Mouse (Mus musculus) right cerebral cortex, postnatal 25 days (tissue): ENCODE data around the gene St5.

Experiments used
- DNase-seq: peaks from one replicate; pipeline ENCODE4 v3.0.0; 2022

St5 gene

DNA sequence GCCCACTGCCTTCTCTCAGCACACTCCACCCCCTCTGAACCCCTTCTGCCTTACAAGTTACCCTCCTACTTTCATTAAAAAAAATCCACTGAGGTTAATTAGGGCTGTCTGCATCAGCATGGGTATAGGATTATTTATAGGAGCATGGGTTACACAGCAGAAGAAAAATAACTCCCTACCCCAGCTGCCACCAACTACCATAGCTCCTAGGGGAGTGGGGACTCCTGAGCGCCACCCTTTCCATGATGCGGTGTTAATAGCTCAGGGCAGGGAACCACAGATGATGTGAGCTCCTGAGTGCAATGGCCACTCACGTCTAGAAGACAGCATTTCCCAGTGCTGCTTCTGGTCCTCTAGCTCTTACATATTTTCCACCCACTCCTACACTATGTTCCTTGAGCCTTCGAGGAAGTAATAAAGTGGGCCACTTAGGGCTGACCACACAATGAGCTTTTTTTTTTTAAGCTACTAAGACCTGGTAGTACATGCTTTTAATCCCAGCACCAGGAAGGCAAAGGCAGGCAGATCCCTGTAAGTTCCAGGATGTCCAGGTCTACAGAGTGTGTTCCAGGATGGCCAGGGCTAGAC lies 139.5 kb downstream of the St5 start:
- DNase-seq: no peak

DNA sequence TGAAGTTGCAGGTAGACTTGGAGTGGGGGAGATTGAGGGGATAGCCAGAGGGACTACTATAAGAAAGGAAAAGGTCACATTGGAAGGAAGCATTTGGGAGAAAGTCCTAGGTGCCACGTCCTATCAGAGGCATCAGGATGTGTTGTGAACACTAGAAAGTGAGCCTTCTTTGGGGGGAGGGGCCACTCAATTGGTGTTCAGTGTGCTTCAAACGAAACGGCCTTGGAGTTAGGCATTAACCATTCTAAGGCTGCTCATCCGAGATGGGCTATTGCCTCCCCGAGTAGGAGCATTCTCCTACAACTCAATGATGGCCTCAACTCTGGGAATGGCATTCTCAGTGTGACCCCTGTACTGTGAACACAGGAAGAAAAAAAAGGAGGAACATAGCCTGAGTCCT lies 140.7 kb downstream of the St5 start:
- DNase-seq: no peak

- DNase-seq: no peak
Measured at GRCm38 (mm10) chr7:109562154-109562599, 141.2 kb downstream of the St5 start.

DNA sequence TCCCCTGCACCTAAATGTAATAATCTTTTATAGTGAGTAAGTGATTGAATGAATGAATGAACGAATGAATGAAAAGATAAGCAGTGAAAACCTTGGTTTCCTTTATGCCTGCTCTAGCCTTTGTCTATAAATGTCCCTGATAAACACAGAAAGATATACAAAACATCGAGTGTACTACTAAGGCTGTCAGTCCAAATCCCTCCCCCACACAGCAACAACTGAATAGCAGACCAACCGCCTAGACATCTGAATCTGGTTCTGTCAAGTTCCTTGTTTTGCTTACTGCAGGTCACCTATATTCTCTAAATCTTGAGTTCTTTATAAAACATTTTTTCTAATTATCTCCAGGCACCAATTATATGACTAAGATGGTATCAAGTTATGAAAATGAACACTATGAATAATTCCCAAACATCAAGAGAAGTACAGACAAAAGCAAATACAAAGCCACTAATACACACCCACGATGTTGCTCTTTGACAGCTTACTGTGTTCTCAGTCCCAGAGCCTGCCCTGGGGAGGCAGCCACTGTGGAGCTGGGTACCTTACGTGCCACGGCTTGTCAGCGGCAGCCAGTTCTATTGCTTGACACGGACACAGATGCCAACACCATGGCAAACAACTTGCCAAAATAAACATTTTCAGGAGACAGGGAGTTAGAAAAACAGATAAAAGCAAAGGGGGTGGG lies 141.8 kb downstream of the St5 start:
- DNase-seq: no peak

DNA sequence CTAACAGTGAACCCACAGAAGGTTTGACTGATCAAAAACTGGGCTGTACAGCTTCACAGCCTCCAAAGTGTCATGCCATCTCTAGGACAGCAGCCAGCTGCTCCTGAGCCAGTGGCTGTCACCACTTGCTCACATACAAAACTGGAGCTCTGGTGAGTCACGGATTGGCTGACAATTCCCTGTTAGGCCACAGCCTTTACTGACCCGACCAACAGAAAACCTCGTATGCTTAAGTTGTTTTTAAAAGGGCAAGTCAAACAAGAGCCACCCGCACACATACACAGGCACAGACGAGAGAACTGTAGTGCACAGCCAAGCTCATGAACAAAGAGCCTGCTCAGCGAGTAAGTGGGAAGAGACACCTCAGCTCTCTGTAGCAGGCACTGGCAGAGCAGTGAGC lies 143.9 kb downstream of the St5 start:
- peak; percentile 8 for DNase-seq

- no peak for DNase-seq
Measured at GRCm38 (mm10) chr7:109546726-109547125, 156.7 kb downstream of the St5 start.

DNA sequence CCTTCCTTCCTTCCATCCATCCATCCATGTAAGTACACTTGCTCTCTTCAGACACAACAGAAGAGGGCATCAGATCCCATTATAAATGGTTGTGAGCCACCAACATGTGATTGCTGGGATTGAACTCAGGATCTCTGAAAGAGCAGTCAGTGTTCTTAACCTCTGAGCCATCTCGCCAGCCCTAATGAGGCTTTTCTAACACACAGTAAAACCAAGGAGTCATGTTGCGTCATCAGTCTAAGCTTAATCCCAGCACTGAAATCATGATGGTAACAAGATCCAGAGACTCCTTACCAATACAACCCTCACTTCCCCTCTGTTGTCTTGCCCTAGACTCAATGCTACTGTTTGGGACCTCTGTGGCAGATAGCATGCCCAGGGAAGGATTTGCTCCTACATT lies 157.2 kb downstream of the St5 start:
- DNase-seq: no peak

- DNase-seq: no peak
Measured at GRCm38 (mm10) chr7:109545255-109545993, 158.0 kb downstream of the St5 start.

- no peak for DNase-seq
Measured at GRCm38 (mm10) chr7:109544792-109545191, 158.6 kb downstream of the St5 start.

- no peak for DNase-seq
Measured at GRCm38 (mm10) chr7:109542364-109542628, 161.1 kb downstream of the St5 start.

DNA sequence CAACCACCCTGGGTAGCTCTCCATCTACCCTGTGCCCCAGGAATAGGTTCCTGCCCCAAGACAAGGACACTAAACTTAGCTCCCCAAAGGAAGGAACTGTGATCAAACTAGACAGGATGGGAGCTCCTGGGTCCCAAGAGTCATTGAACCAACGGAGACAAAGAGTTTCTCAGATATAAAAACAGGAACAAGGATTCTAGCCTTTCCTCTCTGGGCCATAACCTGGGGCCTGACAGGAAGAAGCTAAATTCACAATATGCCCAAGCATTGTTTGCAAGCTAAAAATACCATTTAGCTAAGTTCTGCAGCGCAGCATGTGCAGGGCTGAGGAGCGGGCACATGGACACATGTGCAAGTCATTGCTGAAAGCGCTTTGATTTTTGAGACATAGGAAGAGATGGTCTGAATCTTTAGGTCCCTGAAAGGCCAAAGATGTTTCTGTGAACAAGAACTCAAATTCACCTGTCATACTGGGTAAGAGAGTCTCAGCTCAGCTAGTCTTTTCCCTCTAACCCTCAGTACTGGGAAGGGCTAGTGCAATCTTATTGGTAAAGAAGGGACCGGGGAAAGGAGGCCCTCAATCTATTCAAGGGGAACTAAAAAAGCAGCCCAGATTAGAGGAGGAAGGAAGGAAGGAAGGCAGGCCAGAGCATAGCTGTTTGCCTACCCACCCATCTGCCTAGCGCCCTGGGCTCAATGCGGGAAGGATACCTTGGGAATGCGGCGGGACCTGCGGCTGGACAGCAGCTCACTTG lies 161.6 kb downstream of the St5 start:
- no peak for DNase-seq

DNA sequence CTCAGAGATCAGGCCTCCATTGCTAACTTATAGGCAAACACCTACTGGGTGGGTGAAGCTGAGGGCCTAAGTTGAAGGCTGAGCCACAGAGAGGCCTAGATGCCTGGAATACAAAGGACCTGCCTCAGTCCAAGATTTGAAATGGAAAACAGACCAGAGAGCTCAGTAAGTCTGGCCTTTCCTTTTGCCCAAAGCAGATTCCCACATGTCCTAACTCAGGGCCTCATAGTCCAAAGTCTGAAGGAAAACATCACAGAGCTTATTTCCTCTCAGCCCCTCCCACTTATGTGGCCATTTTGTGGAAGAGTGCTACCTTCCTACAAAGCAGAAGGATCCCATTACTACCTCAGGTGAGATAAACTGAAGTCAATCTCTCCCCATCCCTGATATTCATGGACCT lies 162.5 kb downstream of the St5 start:
- DNase-seq: no peak

DNA sequence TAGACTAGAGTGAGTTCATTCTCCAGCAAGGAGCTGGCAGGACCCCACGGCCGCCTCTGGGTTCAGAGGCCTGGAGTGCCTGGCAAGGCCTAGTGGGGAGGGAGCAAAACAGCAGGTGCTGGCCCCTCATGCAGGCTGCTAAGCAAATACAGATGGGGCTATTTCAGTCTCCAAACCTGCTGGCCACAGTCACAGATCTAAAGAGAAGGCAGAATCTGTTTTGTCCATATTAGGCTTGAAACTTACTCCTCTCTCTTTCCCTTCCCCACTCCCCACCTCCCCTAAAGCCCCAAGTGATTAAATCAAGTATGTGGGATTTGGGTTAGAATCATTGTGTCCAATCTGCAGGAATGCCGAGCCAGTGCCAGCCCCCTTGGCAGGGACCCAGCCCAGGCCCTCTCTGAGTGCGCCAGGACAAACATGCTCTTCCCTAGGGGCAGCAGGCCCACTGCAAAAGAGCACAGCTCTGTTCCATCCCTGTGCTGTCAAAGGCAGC lies 166.9 kb downstream of the St5 start:
- no peak for DNase-seq

DNA sequence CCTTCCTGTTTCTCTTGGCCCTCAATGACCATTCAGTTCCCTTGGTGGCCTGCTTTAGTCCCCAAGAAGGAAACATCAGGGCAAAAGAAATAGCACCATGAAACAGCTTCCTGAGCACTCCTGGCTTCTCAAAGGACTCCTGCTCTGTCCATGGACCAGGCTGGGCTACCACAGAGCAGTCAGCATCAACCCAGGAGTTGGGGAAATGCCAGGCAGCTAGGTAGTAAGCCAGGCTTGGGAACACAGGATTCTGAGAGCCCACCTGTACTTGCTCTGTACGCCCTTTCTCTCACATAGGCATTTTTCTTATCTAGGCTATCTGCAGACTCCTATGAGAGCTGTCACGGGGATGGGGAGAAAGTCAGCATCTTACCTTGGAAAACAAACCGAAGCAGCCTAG lies 168.5 kb downstream of the St5 start:
- no peak for DNase-seq

DNA sequence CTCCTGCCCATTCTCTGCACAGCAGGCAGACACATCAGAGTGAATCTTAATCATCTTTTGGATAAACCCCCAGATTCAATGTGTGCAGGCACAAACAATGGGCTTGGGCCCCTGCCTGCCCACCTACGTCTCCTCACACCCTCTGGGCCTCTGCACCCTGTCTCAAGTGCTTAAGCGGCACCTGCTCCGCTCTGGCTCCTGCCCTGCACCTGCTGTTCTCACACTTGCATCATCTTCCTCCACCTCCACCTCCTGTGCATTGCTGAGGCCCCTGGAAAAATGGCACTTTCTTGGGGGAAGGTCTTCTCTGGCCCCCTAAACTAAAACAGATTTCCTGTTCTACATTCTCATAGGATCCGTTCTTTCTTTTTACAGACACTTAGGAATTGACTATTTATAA lies 169.5 kb downstream of the St5 start:
- no peak for DNase-seq

DNA sequence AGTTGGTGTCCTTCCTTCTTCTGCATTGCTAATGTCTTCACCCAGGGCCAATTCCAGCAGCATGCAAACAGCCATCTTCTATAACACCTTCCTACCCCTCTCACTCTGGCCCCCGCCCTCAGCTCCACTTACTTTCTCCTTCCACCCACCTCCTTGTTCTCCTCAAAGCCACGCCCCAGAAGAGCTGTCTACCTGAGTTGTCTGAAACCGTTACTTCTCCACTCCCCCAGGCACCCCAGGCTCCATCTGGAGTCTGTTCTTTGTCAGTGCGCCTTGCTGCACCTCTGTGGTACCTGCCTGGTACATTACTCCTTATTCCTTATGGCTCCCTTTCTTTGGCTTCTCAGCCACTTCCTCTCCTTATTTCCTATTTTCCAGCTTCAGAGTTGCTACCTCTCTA lies 170.3 kb downstream of the St5 start:
- no peak for DNase-seq

- no peak for DNase-seq
Measured at GRCm38 (mm10) chr7:109532691-109533090, 170.7 kb downstream of the St5 start.

DNA sequence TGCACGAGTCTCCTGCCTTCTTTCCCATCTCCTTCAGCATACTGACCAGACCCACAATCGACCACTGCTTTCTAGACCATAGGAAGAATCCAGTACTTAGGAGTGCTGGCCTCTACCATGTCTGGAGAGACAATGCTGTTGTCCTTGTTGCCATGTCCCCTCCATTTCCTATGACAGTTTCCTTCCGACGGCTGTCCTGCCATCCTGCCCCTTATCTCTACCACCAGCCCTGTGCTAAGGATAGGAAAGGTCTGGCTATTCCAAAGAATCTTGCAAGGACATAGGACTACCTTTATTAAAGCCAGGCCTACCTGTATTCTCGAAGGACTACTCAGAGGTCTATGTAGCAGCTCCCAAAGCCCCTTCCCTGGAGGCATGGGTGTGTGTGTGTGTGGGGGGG lies 171.9 kb downstream of the St5 start:
- no peak for DNase-seq

DNA sequence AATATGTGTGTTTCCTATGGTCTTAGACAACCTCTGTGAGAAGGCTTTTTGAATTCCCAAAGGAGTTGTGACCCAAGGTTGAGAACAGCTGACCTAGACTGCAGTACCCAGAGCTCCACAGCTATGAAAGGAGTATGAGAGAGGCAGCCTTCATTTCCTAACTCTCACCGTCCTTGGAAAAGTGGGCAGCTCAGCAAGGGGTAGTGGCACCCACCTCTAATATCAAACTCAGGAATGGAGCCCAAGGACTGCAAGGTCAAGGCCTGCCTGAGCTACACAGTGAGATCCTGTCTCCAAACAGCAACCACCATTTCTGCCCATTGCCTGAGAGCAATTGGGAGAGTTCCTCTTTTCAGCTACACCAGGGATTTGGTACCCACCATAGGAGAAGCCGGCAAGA lies 173.7 kb downstream of the St5 start:
- DNase-seq: no peak

DNA sequence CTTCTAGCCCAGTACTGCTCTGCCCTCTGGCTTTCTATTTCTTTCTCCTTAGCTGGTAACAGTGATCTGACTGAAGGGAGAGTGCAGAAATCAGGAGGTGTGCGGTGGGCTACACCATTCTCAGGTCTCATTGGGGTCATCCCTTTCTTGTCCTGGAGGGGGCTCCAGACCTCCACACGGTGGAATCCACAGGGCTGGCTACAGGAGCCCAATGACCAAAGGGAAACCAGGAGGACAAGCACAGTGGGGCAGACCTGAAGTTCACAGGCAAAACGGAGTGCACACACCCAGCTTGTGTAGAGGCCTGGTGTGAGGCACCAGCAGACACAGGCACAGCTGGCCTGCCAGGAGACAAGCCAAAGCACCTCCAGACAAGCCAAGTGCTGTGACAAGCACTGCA lies 175.0 kb downstream of the St5 start:
- DNase-seq: no peak

DNA sequence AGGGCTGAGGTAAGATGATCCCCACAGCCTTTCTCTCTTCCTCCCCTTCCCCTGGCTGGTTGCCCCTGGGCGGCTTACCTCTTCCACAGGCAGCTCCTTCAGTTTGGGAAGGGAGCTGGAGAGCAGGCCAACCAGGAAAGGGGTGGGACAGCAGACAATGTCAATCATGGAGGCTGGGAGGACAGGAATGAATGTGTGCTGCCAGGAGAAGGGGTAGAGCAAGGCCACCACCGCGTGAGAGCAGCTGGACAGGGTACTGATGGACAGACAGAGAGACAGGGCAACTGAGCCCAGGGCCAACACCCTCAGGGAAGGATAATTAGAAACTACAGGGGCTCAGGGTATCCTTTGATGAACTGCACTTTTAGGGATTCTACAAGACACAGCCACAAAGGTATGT lies 175.9 kb downstream of the St5 start:
- no peak for DNase-seq

DNA sequence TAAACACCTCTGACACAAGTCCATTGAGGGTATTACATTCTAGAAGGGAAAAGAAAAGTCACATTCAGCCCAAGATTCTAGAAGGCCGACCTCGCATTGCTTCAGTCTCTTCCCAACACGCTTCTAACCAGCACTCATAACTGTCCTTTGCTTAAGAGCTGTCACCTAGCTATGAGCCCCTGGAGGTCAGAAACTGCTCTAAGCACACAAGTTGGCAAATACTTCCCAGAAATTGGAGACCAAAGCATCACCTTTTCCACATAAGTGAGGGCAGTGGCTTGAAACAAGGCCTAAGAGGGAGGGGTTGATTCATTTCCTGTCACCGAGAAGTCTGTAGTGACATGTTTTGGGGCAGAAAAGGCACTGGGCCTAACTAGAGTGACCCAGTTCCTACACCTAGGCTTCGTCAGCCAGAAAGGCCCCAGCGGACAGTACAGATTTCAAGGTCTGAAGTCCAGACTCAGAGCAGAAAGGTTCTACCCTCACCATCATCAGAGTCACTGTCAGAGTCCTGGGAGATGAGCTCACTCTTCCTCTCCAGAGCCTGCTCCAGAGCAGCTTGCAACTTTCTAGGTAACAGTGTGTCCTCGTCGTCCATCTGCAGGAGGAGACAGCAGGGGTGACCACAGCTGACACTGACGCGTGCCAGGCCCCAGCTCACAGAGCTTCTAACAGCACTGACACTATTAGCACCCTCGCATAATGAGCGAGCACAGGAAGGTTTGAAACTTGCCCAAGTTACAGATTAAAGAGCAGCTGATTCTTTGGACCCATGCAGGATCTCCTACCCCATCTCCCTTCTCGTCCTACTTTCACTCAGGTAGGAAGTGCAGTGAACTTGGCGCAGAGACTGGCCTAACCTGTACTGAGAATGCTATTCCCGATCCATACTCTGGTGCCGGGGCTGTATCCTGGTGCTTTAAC lies 177.4 kb downstream of the St5 start:
- no peak for DNase-seq

GRCm38 (mm10) chr7:109524763-109525162 lies 178.6 kb downstream of the St5 start:
- DNase-seq: no peak
